Mouse (Mus musculus) right cerebral cortex, postnatal 14 days (tissue): ENCODE measurements at regions not wholly inside any gene's neighbourhood (a gene's known extent, or its start where the extent isn't known, plus 50 kb on each side); places are given as distances from the start of the nearest gene placed in this dataset.

Source experiments
- DNase-seq: peaks from one replicate; pipeline ENCODE4 v3.0.0; 2022

DNA sequence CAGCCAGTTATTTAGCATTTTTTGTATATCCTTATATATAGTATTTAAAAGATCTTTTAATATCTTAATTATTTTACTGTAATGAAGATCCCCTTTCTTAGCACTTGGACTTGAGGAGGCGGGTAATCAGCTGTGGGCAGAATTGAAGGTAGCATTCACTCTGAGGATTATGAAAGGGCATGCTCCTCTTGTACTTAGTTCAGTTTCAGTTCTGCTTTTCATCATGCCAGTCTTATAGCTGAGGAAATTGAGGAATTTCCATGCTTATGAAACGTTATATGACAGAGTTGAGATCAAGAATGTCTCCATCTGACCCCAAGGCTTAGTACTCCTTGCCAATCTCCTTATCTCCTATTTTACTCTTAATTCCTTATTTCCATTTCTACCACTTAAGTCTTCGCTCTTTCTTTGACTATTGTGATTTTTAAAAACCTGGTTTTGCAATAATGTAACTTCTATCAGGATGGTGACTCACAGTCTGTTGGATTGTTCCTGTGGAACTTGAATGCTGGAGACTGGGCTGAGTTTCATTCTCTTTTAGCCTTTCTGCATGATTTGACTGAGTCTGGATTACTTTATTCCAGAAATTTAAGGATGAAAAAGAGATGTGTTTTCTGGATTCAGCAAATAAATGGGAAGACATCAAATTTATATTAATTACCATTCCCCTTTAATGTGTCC lies 133.6 kb downstream of the Papss1 start:
- no peak for DNase-seq

DNA sequence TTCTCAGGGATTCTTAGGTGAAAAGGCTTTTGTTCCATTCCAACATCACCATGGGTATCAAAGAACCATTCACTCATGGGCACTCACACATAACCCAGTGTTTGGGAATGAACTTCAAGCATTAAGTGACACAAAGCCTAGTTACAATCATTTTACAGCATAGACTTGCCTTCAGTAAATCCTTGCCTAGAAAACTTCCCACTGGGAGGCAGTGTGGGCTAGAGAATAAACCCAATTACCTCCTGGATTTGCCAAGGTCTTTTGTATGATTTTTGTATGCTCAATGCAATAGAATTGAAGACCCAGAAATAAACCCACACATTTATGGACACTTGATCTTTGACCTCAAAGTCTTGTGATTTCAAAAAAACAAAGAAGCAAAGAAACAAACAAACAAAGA lies 138.6 kb downstream of the Papss1 start:
- peak; percentile 7 for DNase-seq

DNA sequence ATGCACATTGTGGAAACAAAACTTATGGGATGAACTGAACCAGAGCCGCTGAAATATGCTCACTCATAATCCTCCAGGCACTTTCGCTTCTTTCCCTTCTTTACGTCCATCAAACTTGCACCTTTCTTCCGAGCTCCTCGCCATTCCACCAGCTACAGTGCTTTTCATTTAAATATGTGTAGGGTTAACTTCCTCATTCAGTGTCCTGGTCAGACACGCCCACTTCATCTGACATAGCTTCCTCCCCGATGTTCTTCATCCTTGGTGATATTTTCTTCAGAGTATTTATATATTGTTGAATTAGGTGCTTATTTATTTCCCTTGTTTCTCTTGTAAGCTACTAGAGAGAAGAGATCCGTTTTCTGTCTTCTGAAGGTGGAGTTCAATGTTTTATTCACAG lies 149.0 kb downstream of the Papss1 start:
- no peak for DNase-seq

DNA sequence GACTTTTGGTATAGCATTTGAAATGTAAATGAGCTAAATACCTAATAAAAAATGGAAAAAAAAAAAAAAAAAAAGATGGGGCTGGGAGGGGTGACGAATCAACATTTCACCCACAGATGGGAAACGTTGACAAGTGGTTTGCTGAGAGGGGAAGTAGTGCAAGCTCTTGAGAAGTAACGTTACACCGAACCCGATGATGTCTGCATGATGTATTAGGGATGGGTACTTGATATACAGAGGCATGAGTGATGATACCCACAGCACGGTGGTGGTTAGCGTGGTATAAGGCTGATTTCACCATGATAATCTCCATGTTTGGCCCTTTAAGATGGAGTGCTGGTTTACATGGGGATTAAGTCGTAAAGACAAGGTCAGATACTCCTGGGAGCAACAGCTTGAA lies 154.2 kb downstream of the Papss1 start:
- no peak for DNase-seq

DNA sequence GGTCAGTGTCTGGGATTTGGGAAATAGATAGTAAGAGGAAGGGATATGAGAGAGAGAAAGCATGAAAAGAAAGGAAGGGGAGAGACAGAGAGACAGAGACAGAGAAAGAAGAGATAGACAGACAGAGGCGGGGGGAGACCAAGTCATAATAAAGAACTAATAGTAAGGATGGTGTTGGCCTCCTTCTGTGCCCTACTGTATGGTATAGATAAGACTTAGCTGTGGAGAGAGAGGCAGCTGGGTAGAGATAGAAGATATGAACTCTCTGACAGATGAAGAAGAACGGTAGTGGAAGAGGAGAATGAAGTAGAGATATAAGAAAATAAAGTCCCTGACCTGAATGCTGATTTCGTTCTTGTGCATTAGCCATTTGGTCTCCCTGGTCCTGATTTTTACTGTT lies 164.1 kb downstream of the Papss1 start:
- no peak for DNase-seq

DNA sequence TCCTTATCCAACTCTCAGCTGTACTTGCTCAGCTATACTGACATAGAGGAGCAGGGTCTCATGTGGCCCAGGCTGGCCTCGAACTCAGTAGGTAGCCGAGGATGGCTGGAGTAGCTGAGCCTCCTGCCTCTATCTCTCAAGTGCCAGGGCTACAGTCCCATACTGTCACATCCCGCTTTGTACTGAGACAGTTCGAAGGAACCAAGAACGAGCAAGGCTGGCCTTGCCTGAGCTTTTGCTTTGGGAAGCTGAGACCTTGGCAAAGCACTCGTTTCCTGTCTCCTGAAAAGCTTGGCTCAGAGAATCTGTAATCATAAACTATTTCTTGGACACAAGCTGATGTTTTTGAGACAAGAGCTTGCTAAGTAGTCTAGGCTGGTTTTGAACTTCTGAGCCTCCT lies 169.7 kb downstream of the Papss1 start:
- DNase-seq, result no peak

DNA sequence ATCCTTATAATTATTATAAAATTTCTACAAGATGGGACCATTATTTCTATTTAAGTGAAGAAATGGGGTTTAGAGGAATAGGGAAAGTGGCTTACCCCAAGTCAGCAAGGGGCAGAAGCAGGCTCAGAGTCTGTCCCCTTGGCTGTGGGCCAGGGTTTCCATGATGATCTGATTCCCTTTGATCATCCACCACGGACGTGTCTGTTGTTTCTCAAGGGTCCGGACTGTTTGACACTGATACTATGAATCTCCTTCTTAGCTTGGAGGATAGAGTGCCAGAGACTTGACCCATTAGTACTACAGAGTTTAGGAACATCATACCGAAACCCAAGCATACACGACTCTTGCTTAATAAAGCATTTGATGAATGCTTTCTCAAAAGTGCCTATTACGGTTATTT lies 172.9 kb downstream of the Papss1 start:
- no peak for DNase-seq

DNA sequence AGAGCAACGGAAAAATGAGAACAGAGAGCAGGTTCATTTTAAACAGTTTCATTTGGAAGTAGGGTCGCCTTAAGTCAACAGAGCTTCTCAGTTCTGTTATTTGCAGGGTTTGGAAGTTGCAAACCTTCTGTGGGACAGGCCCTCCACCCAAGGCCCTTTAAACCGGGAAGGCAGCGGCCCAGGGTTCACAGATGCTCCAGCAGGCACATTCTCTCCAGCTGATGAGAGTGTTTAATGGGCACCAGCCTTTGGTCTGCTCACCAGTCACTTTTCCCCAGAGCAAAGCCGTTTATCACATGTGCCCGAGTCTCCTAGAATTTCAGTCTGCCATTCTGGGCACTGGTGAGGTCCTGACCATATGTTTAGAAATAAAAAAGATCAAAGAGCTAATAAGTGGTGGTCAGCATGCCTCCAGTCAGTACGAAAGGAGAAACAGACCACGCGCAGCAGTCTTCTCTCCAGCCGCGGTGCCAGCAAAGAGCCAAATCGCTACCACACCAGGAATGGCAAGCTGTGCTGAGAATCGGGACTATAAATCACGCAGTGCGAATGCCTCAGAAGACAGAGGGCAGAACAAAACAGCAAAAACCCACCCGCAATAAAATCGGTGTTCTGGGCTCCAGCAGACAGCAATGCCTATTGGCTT lies 173.5 kb downstream of the Papss1 start:
- DNase-seq, result no peak

DNA sequence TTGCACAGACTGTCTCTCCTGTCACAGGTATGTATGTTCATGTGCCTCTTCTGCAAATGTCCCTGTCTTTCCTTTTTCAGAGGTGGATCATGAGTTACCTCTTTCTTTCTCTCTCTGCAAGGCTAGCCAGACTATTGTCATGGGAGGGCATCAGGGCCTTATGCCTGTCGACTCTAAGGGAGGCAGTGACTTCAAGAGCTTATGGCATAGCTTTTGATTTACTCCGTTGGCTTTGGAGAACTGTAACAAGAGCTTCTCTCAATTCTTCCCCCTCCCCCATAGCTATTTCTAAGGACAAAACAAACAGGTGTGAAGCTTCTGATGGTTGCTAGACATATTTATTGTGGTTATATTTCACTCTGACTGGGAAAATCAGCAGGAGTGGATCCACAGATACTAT lies 191.0 kb downstream of the Papss1 start:
- no peak for DNase-seq

DNA sequence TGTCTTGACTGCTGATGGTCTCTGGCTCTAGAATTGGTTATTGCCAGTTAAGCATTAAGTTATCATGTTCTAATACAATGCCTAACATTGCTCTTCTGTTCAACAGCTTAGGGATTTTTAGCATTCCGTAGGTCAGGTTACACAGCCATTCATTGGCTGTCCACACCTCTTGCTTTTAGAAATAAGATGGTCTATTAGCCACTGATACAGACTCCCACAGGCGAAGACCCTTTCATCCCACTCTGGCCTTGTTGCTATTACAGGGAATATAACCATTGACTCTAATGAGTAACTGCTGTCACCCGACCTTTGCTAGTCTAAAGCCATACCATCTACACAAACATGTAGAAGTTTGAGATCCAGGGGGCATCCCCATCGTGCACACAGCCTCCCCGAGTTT lies 191.6 kb downstream of the Papss1 start:
- DNase-seq, result no peak

DNA sequence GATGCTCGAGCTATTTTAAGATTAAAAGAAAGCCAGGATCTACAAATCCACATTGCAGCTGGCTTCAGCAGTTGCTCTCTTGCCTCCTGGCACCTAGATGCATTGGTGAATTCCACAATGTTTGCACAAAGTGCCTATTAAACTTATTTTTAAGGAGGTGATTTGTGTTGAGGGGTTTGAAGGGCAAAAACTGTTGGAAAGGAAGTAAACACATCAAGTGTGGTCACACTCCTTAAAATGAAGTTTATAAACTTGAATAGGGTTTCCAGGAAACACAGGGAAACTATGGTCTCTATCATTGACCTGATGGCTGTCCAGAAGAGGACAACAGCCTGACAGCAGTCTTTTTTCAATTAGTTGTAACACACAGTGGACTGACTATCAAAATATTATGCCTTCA lies 205.4 kb downstream of the Papss1 start:
- DNase-seq, result no peak

DNA sequence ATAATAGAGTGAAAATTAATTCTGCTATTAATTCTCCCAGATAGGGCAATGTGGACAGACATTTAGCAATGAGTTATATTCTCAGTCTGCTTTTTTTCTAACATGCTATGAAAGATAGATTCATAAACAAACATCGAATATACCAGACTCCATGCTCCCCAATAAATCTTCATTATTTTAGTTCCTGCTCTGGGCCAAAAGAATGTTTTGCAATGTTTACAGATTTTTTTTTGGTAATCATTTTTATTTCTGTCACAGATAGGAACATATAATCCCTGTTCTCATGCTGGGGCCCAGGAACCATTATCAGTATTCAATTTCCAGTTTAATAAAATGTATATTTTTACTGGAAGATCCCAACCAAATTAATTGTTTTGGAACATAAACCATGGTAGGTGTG lies 205.9 kb downstream of the Papss1 start:
- DNase-seq, result no peak

DNA sequence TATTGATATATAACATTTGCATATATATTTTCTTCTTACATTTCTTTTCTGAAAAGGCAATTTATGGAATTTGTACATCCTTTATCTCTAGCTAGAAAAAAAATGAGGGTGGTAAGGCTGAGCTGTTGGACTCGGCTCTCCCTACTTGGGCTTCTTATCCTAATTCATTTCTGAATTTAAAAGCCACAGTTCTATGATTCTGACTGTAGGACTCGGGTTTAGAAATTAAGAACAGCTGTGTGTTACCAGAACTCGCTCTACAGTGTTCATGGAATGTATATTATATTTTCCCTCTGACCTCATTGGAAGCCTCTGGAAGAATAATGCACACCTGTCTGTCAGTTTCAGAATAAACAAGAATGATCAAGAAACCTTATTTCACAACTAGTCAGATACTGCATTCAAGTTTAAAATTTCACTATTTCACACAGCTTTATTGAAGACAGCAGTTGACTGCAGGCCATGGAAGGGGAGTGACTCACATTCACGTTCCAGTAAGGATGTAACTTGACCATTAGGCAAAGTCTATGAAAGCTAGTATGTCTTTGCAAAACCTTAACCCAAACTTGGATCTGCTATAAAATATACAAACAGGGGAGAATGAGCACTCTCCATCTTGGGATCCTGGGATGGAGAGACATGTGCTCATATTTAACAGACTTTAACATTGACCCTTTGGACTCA lies 207.4 kb downstream of the Papss1 start:
- DNase-seq, result no peak

DNA sequence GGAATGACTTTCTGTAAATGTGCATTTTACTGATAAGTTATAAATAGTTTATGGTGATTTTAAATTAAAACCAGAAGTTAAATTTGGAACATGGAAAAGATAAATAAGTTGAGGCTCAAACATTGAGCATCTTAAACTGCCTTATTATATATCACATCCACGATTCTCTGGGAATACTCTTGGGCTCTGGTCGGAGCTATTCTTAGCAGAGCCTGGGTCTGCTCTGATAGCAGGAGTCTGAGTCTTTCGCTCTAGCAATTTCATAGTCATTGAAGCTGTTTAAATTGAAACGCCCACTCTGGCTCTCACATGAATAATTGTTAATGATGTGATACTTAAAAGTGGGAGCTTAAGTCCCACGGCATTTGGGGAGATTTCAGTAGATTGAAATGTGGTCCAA lies 208.0 kb downstream of the Papss1 start:
- no peak for DNase-seq

DNA sequence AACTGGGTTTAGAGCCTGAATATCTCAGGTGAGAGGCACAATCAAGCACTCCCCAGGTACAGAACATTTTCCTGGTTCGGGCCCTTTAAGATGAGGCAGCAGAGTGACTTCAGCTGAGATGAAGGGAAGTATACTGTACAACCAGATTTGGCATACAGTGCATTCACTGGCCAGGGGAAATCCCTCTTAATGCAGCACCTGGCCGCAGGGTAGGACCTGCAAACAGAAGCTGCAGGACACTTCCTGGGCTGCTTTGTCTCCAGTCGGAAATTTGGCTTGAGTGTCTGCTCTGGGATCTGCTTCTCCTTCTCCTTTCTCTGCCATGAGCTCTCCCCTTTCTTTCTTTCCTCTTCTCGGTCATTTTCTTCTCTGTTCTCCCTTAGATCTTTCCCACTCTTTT lies 210.9 kb downstream of the Papss1 start:
- no peak for DNase-seq

DNA sequence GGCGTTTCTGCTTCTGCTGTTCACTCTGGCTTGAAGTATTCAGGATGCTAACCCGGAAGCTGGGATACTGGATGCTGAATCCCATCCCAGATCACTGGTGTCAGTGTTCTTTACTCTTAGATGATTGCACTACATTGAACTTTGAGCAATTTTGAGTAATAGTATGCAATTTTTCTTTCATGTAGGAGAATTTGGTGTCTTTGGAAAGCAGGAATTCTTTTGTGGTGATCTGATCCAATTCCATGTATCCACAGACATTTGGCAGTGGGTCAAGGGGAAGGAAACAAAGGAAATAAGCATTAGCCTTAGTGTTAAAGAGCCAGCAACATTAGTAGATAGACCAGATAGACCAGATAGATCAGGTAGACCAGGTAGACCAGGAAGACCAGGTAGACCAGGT lies 212.1 kb downstream of the Papss1 start:
- DNase-seq, result no peak

DNA sequence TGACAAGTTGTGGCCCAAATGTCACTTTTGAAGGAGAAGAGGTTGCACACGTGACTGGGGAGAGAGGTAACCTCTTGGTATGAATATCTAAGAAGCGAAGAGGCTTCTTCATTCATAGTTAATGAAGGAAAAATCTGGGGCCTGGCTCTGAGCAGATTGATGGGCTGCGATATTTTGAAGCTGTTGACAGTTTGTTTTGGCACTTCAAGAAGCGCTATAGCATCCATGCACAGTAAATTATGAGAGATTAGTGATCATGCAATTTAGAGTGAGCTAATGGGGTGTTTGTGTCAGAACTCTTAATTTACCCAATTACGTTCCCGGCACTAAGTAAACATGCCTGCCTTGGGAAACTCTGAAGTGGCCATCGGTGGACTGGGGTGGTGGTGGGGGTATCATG lies 215.2 kb downstream of the Papss1 start:
- DNase-seq, result no peak

DNA sequence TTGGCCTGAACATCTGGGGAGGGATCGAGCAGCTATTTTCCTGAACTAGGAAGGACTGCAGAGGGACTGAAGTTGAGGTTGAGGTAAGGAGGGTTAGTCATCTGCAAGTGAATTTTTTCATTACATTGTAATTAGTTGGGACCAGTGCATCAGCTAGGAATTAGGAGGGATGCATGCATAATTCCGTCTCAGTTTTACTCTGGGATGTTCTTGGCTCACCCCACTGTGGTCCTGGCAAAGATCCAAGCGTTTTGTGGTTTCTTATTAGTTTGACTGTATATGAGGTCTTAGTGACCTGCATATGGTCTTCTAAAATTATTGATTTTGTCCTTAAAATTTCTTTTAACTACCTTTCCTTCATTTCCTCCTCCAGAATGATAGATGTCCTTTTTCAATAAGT lies 221.0 kb downstream of the Papss1 start:
- DNase-seq, result no peak

DNA sequence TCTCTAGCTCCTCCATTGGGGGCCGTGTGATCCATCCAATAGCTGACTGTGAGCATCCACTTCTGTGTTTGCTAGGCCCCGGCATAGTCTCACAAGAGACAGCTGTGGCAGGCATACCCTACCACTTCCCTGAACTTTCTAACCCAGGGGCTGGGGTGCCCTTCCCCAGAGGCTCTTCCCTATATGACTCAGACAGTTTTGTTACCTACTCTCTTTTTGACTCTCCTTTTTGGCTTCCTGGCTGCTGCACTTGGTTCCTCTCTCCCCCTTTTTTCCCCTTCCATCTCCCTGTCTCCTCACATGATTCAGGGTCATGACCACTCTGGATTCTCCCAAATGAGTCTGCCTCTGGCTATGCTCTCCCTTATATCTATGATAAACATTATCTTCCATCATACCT lies 223.8 kb downstream of the Papss1 start:
- DNase-seq, result no peak

DNA sequence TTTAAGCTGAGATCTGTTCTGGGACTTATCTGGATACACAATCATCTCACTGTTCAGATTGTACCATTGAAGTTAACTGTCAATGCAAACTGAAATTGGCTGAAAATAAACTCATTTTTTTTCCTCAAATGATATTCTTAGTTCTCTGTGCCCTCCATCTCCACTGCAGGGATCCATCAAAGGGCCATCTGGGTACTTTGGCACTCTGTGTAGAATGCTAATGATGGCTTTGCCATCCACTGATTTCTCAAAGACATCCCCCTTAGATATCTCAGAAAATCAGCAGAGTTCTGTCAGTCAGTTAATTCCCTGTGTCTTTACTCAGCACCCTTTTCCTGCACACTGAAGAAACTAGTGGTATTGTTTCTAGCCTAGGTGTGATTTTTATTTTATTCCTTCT lies 224.6 kb downstream of the Papss1 start:
- no peak for DNase-seq

DNA sequence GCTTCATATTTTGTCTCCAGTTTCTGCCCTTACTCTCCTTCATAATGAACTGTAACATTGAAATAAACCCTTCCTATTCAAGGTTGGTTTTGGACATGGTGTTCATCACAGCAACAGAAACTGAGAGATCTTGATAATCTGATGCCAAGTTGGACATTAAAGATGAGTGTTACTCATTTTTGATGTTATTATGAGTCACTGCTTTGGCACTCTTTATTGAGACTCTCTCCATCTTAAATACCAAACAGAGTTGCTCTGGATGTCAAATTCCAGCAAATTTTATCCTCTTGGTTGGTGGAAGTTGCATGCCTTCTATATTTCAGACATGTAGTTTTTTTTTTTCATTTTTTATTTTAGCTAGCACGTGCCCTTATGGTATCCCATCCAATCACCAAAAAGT lies 229.5 kb downstream of the Papss1 start:
- no peak for DNase-seq

DNA sequence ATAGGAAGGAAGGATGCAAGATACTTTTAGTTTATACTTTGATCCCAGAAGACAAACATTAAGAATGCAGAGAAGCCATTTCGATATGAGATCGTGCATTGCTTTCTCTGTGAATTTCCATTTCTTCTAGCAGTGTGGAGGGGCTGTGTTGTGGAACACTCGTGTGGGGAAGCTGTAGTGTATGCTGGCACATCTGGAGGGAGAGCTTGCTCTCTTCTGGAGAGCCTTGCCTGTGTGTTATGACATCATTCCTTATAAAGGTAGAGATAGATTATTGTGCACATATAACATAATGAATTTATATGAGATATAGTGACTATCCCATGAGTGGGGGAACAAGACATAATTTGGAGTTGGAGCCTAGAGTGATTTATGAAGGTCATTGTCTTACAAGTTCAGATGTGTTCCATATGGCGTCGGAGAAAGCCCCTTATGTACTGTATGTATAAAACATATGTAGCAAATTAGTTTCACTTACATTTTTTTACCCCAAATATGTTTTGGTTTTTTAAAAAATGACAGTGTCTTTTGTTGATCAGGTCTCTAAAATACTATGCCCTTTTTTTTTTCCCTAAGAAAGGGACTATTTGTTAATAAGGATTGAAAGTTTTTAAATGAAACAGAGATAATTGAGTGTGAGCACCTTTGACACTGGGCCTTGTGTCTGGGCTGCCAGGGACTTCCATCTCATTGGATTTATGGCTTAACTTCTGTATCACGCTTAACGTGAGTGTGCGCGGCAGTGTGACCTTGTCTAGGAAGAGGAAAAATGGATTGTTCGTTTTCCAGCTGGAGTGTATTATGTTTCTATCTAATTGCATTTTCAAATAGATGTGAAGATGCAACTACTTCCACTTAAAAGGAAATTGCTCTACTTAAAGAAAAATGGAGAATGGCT lies 230.8 kb downstream of the Papss1 start:
- DNase-seq, result no peak

DNA sequence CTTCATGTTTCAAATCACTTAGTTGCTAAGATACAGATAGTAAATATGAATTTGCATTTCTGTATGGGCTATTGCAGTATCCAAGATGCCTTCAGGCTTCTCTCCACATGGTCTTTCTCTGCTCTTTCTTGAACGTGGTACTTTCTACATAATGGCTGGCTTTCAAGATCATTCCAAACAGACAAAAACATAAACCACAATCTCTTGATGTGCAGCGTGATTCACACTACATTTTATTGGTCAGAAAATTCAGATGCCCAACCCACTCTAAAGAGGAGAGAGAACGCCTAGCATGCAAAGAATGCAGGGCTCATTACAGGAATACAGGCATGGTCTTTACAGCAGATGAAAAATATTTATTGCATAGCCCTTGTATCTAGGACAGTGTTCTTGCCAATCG lies 235.2 kb downstream of the Papss1 start:
- DNase-seq, result no peak

DNA sequence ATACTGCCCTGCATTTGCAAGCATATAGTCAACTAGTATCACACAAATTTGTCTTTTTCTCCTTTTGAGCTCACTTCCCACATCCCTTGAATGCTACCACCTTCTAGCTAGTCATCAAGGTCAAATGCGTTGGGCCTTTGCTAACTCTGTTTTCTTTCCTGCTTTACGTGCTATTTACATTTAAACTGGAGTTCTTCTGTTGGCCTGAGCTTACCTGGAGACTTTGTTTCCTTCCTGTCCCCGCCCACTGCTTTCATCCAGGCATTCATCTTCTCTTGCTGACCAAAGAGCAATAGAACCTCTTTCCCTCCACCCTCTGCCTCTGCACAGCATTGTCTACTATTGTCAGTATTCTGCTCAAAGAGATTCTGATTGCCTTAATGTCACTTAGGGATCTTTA lies 237.0 kb downstream of the Papss1 start:
- DNase-seq, result no peak
